30 mouse cellular contexts compared by ENCODE assay signal in the genomic region with DNA sequence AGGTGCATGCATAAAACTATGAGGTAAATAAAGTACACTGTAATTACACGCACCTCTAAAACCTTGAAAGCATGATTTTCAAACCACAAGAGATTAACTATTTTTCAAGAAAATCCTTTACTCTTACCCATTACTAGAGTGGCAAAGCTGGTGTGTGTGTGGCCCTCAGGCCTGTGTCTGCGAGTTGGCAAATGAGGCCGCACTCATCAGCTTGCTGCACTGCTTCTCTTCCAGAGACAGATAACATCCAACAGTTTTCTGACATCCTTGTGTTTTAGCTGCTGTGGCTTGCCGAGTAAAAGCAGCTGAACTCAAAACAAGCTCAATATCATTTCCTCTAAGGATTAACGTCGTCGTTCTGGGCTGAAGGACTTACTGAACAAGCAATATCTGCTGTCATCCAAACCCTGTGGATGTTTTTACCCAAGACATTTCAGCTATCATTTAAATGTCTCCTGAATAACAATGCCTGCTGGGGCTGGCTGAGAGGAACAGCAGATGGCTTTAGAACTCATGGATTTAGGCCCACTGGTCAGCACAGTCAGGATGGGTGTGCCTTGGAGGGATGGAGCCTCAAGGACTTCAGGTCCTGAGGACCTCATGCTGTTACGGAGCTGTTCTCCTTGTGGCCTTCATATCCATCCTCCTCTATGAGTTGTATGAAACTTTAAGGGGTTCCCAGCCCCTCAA. TPM values are rescaled to one million over a fixed set of nuclear protein-coding genes. Genes with fewer than 3 reads are reported as not detected.
DNase-seq lines count a peak whose midpoint lies in the region; ATAC-seq lines count a peak whose summit lies in the region.
"Had no signal": no experiment of that assay in that cellular context is flagged by ENCODE, and none has a peak within 500 bp of the region (broad histone marks: within the 10 kb centered on the region; RNA-seq: fewer than 3 reads in every experiment).

No protein-coding gene starts in this region.

- H3K27ac ChIP-seq in midbrain, embryonic 13.5 days = no peak overlapping the region
- H3K27ac ChIP-seq: embryonic facial prominence, embryonic 13.5 days; heart, embryonic 10.5 days; heart, embryonic 15.5 days; intestine, embryonic 15.5 days; limb, embryonic 10.5 days; limb, embryonic 15.5 days; liver, embryonic 13.5 days had no signal

- peaks cover 52% of the 10 kb centered on the region for H3K4me1 ChIP-seq in megakaryocyte, embryonic 14.5 days
- H3K4me1 ChIP-seq in midbrain, embryonic 13.5 days (replicated peaks) = no peaks in the 10 kb centered on the region
- H3K4me1 ChIP-seq: embryonic facial prominence, embryonic 13.5 days; heart, embryonic 10.5 days; heart, embryonic 15.5 days; intestine, embryonic 15.5 days; limb, embryonic 10.5 days; limb, embryonic 15.5 days had no signal

- ATAC-seq in megakaryocyte, adult 5-6 weeks (ENCODE audit: poor library complexity, severe bottlenecking) = no peak
- peak; percentile 34; the same call in 1 of the 2 replicates for ATAC-seq in megakaryocyte progenitor cell, adult 5-6 weeks (replicated peaks; ENCODE audit: poor library complexity)
- ATAC-seq in inflammation-experienced regulatory T-cells, adult 6 months = no peak
- ATAC-seq in midbrain, embryonic 13.5 days = no peak
- ATAC-seq: forebrain, embryonic 16.5 days; hindbrain, embryonic 16.5 days; intestine, embryonic 15.5 days had no signal

- H3K27me3 ChIP-seq in megakaryocyte, embryonic 14.5 days (replicated peaks) = no peaks in the 10 kb centered on the region
- H3K27me3 ChIP-seq in midbrain, embryonic 13.5 days = no peaks in the 10 kb centered on the region
- H3K27me3 ChIP-seq: embryonic facial prominence, embryonic 13.5 days; heart, embryonic 15.5 days; intestine, embryonic 15.5 days; limb, embryonic 15.5 days; liver, embryonic 13.5 days had no signal

- H3K4me3 ChIP-seq in megakaryocyte, embryonic 14.5 days (replicated peaks) = peak overlapping the region; percentile 46
- H3K4me3 ChIP-seq in midbrain, embryonic 13.5 days (replicated peaks) = no peak overlapping the region
- H3K4me3 ChIP-seq: embryonic facial prominence, embryonic 13.5 days; erythroblast, embryonic 14.5 days; heart, embryonic 10.5 days; heart, embryonic 15.5 days; intestine, embryonic 15.5 days; limb, embryonic 10.5 days; limb, embryonic 15.5 days; liver, embryonic 13.5 days had no signal

- 78% methylated on average over 8 of the region's 8 CpGs for WGBS in midbrain, embryonic 13.5 days

- no peaks in the 10 kb centered on the region for H3K9me3 ChIP-seq in megakaryocyte, embryonic 14.5 days
- H3K9me3 ChIP-seq in midbrain, embryonic 13.5 days = no peaks in the 10 kb centered on the region
- H3K9me3 ChIP-seq: embryonic facial prominence, embryonic 13.5 days; heart, embryonic 10.5 days; heart, embryonic 15.5 days; intestine, embryonic 15.5 days; limb, embryonic 10.5 days; limb, embryonic 15.5 days; liver, embryonic 13.5 days had no signal

- peak; percentile 13 for DNase-seq in cerebellum, adult 11-12 months
- DNase-seq in cerebellum, adult 11 months = no peak
- DNase-seq in embryo, embryonic 10.5 days (ENCODE audit: low spot score) = no peak
- DNase-seq: adrenal gland, adult 8-10 months; embryo, embryonic 11 days; gastrocnemius, postnatal 10 days; kidney, adult 2 months; kidney, postnatal 36 days; layer of hippocampus, postnatal 36 days; liver, embryonic 13.5 days; lung, adult 18-20 months; lung, postnatal 14 days; midbrain, embryonic 14.5 days; right cerebral cortex, adult 18-20 months; spleen, adult 18-20 months; thymus, postnatal 14 days had no signal

- H3K9ac ChIP-seq in midbrain, embryonic 13.5 days (replicated peaks) = no peak overlapping the region
- H3K9ac ChIP-seq: embryonic facial prominence, embryonic 13.5 days; heart, embryonic 15.5 days; intestine, embryonic 15.5 days; limb, embryonic 15.5 days; liver, embryonic 13.5 days had no signal

- H3K36me3 ChIP-seq in megakaryocyte, embryonic 14.5 days (replicated peaks; ENCODE audit: low read length) = peaks cover 52% of the 10 kb centered on the region
- H3K36me3 ChIP-seq in midbrain, embryonic 13.5 days = no peaks in the 10 kb centered on the region
- H3K36me3 ChIP-seq: embryonic facial prominence, embryonic 13.5 days; heart, embryonic 15.5 days; intestine, embryonic 15.5 days; limb, embryonic 15.5 days had no signal

- H3K4me2 ChIP-seq in midbrain, embryonic 13.5 days (replicated peaks) = no peak overlapping the region
- H3K4me2 ChIP-seq: embryonic facial prominence, embryonic 13.5 days; heart, embryonic 15.5 days; intestine, embryonic 15.5 days; limb, embryonic 15.5 days; liver, embryonic 13.5 days had no signal

RNA-seq across cellular contexts. Expression of a gene that starts 42.0 kb away (rescaled TPM):
- polyA plus RNA-seq in megakaryocyte, embryonic 14.5 days (2012; ENCODE audit: insufficient read depth, low replicate concordance) = 0.64 TPM in 1 of 2 replicates, not detected in the other
- 3.7 and 9.0 TPM in 2 replicates for total RNA-seq in megakaryocyte, adult 5-6 weeks (2015)
- total RNA-seq in megakaryocyte, adult 5-6 weeks (2017) = 6.4 TPM in 2 replicates
- 9.1 and 13.2 TPM in 2 replicates for total RNA-seq in megakaryocyte progenitor cell, adult 5-6 weeks (2015)
- total RNA-seq in megakaryocyte progenitor cell, adult 5-6 weeks (2017) = 12.9 and 14.1 TPM in 2 replicates
- polyA plus RNA-seq in inflammation-experienced regulatory T-cells, adult 6 months (2017; shearing (Covaris generic)) = 1 to 10 TPM in 2 of 3 experiments, under 1 TPM in 1; 0.94 to 5.1 (median 1.6) TPM
- polyA plus RNA-seq in midbrain, embryonic 13.5 days (2015; fragmentation: Nextera tagmentation; extraction: Ambion mirVana) = 6.1 and 6.2 TPM in 2 replicates

RNA-seq across cellular contexts. Expression of a gene that starts 42.3 kb away (rescaled TPM):
- 28.5 and 60.9 TPM in 2 replicates for polyA plus RNA-seq in megakaryocyte, embryonic 14.5 days (2012; ENCODE audit: insufficient read depth, low replicate concordance)
- 110 and 111 TPM in 2 replicates for total RNA-seq in megakaryocyte, adult 5-6 weeks (2015)
- 26.4 and 36.9 TPM in 2 replicates for total RNA-seq in megakaryocyte, adult 5-6 weeks (2017)
- 177 and 192 TPM in 2 replicates for total RNA-seq in megakaryocyte progenitor cell, adult 5-6 weeks (2015)
- total RNA-seq in megakaryocyte progenitor cell, adult 5-6 weeks (2017) = 34.4 and 62.2 TPM in 2 replicates
- 100 to 1,000 TPM in 2 of 3 experiments, 10 to 100 TPM in 1; 85.4 to 134 (median 108) TPM for polyA plus RNA-seq in inflammation-experienced regulatory T-cells, adult 6 months (2017; shearing (Covaris generic))
- polyA plus RNA-seq in midbrain, embryonic 13.5 days (2015; fragmentation: Nextera tagmentation; extraction: Ambion mirVana) = 108 and 115 TPM in 2 replicates
